In the genomic region with DNA sequence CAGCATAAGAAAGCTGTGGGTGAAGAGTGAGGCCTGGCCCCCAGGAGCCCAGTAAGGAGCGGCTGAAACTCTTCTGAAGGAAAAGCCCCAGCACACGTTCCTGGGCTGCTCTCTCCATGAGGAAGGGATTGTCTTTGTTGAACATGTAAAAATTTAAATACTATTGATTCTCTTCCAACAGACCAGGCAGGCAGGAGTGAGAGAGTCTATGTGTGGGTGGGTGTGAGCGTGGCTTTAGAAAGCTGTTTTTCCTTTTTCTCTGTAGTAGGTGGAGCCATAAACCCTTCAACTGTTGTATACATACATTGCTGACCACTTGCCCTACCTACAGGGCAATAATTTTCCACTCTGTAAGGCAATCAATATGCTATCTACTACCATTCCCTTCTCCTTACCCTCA, we compare ENCODE assay signal across 8 mouse cellular contexts.
DNase-seq lines count a peak whose midpoint lies in the region; ATAC-seq and TF ChIP-seq lines count a peak whose summit lies in the region.

No protein-coding gene starts in this region.

- 38% methylated on average over 3 of the region's 3 CpGs for WGBS in cerebellum, adult 2 months
- 33% methylated on average over 3 of the region's 3 CpGs for WGBS in stomach, postnatal 0 days

- no peak for TF ChIP-seq POLR2A in cerebellum, adult 2 months (IDR thresholded peaks at IDR 0.05; ENCODE audit: borderline replicate concordance, insufficient read depth, low read length)

- peak; percentile 20 to 29 for DNase-seq in cerebellum, adult 2 months
- DNase-seq in cerebellum, postnatal 4 days (ENCODE audit: low spot score in 2 of 2) = no peak
- peak; percentile 56 for DNase-seq in right cerebral cortex, adult 18-20 months
- no peak for DNase-seq in right cerebral cortex, postnatal 14 days
- DNase-seq in left cerebral cortex, postnatal 36 days (ENCODE audit: low spot score in 2 of 2) = peak; percentile 19 to 34
- peak; percentile 12 for DNase-seq in stomach, postnatal 0 days (ENCODE audit: low spot score)
- no peak for DNase-seq in lung, adult 18-20 months
- DNase-seq in thymus, postnatal 4 days = no peak

- ATAC-seq in stomach, postnatal 0 days (ENCODE audit: low FRiP score, low TSS enrichment) = no peak

- intact Hi-C loops in left cerebral cortex, postnatal 36 days (cut with DNase I) = loop anchor here (2.0 to 5.0 kb wide), 3 partner anchors 42 to 524 kb away; no protein-coding TSS in a partner anchor

- H3K27me3 ChIP-seq in cerebellum, adult 2 months (ENCODE audit: control insufficient read depth, insufficient read depth, low read length) = no peaks in the 10 kb centered on the region
- no peaks in the 10 kb centered on the region for H3K27me3 ChIP-seq in stomach, postnatal 0 days (ENCODE audit: control insufficient read depth, insufficient read depth, low read length)

- no peak overlapping the region for H3K4me3 ChIP-seq in cerebellum, adult 2 months (replicated peaks; ENCODE audit: insufficient read depth, low read depth, low read length)
- H3K4me3 ChIP-seq in stomach, postnatal 0 days (ENCODE audit: low read depth, low read length) = no peak overlapping the region

- no peaks in the 10 kb centered on the region for H3K36me3 ChIP-seq in stomach, postnatal 0 days (ENCODE audit: control insufficient read depth, insufficient read depth, low read length)

- no peaks in the 10 kb centered on the region for H3K9me3 ChIP-seq in stomach, postnatal 0 days (ENCODE audit: control insufficient read depth, low read length)

- no peak for TF ChIP-seq CTCF in cerebellum, adult 2 months (IDR thresholded peaks at IDR 0.05; ENCODE audit: borderline replicate concordance, insufficient read depth, low read depth, low read length)
- TF ChIP-seq CTCF in stomach, postnatal 0 days (IDR thresholded peaks at IDR 0.05; ENCODE audit: low read depth) = no peak

- peaks cover 4% of the 10 kb centered on the region; the same call in 1 of the 2 replicates for H3K4me1 ChIP-seq in cerebellum, adult 2 months (ENCODE audit: control insufficient read depth, insufficient read depth, low read length)
- H3K4me1 ChIP-seq in stomach, postnatal 0 days (replicated peaks; ENCODE audit: control insufficient read depth, insufficient read depth) = no peaks in the 10 kb centered on the region

- TF ChIP-seq EP300 in stomach, postnatal 0 days (optimal IDR thresholded peaks at IDR 0.05) = no peak

- peak overlapping the region; percentile 79; the same call in 1 of the 2 replicates for H3K4me2 ChIP-seq in stomach, postnatal 0 days (replicated peaks; ENCODE audit: low read depth)

- peak overlapping the region; percentile 18; the same call in 1 of the 2 replicates for H3K27ac ChIP-seq in cerebellum, adult 2 months (ENCODE audit: insufficient read depth, low read length)
- peak overlapping the region; percentile 36; the same call in 1 of the 2 replicates for H3K27ac ChIP-seq in stomach, postnatal 0 days (replicated peaks)

- H3K9ac ChIP-seq in stomach, postnatal 0 days (ENCODE audit: low read length) = no peak overlapping the region

Comparison
In these comparisons a context has a peak if more than half of its experiments do, and no peak if none do; other contexts are left out.
1. DNase-seq: peak in cerebellum, adult 2 months (2 of 2), right cerebral cortex, adult 18-20 months (single experiment), left cerebral cortex, postnatal 36 days (2 of 2) and stomach, postnatal 0 days (single experiment); none in cerebellum, postnatal 4 days (0 of 2), right cerebral cortex, postnatal 14 days (single experiment), lung, adult 18-20 months (0 of 2) and thymus, postnatal 4 days (single experiment).